Mouse (Mus musculus): ENCODE measurements around the gene Col5a1. TPM values are rescaled to one million over a fixed set of nuclear protein-coding genes. Genes with fewer than 3 reads are reported as not detected.

The Col5a1 gene
- polyA plus RNA-seq, 1 experiment from 2014 or later = 5.3 TPM

DNA sequence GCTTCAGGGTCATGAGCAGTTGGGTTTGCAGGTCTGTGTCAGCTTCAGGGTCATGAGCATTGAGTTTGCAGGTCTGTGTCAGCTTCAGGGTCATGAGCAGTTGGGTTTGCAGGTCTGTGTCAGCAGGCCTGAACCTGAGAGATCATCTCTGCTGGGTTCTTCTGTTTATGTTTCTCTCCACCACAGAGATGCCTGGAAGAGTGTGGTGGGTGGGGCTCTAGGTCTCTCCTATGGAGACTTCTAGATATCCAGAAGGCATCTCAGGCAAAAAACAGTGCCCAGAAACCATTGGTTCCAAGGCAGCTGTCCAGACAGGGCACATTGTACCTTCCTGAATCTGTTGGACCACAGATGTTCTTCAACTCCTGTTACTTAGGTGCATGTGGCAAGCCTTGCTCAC, 96.9 kb downstream of the Col5a1 start:
- no peaks in the 10 kb centered on the region for H3K4me1 ChIP-seq (ENCODE audit: control insufficient read depth, insufficient read depth, low read length)
- no peak overlapping the region for H3K27ac ChIP-seq (ENCODE audit: low read depth, low read length)
- H3K4me2 ChIP-seq (ENCODE audit: low read length) = no peak overlapping the region
- DNase-seq (ENCODE audit: low spot score) = no peak
- H3K36me3 ChIP-seq (ENCODE audit: control insufficient read depth, insufficient read depth, low read length) = no peaks in the 10 kb centered on the region
- H3K9me3 ChIP-seq (replicated peaks; ENCODE audit: control insufficient read depth, low read length) = no peaks in the 10 kb centered on the region
- ATAC-seq = no peak
- H3K9ac ChIP-seq (ENCODE audit: low read length) = no peak overlapping the region
- no peaks in the 10 kb centered on the region for H3K27me3 ChIP-seq (replicated peaks; ENCODE audit: control insufficient read depth, insufficient read depth, low read length)
- no peak overlapping the region for H3K4me3 ChIP-seq (ENCODE audit: low read depth, low read length)

GRCm38 (mm10) chr2:27983884-27984283, 97.7 kb downstream of the Col5a1 start:
- ATAC-seq (no peak), DNase-seq (ENCODE audit: low spot score) (peak; percentile 43)
- no peaks in the 10 kb centered on the region for H3K4me1 ChIP-seq (ENCODE audit: control insufficient read depth, insufficient read depth, low read length)
- H3K9ac ChIP-seq (ENCODE audit: low read length) = no peak overlapping the region
- no peak overlapping the region for H3K4me3 ChIP-seq (ENCODE audit: low read depth, low read length)
- H3K27me3 ChIP-seq (replicated peaks; ENCODE audit: control insufficient read depth, insufficient read depth, low read length) = no peaks in the 10 kb centered on the region
- no peak overlapping the region for H3K4me2 ChIP-seq (ENCODE audit: low read length)
- H3K27ac ChIP-seq (ENCODE audit: low read depth, low read length) = no peak overlapping the region
- no peaks in the 10 kb centered on the region for H3K9me3 ChIP-seq (replicated peaks; ENCODE audit: control insufficient read depth, low read length)
- WGBS = 54% methylated on average over 3 of the region's 3 CpGs
- no peaks in the 10 kb centered on the region for H3K36me3 ChIP-seq (ENCODE audit: control insufficient read depth, insufficient read depth, low read length)

DNA sequence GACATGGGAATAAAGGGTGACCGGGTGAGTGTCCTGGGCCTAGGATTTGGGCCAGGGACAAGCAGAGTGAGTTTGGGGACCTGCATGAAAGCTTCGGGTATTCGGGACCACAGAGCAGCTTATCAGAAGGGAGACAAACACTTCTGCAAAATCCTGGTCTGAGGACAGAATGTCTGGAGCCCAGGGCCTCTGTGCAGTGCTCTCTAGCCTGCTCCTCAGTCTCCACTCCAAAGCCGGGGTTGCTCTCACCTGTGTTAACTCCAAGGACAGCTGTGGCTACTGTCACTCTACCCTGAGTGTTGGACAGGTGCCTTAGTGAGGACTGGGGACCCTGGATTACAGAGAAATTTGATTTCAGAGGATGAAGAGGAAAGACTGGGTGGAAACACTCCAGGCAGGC, 100.5 kb downstream of the Col5a1 start:
- H3K36me3 ChIP-seq (ENCODE audit: control insufficient read depth, insufficient read depth, low read length) = no peaks in the 10 kb centered on the region
- no peaks in the 10 kb centered on the region for H3K4me1 ChIP-seq (ENCODE audit: control insufficient read depth, insufficient read depth, low read length)
- WGBS = 97% methylated on average over 4 of the region's 4 CpGs
- no peak for ATAC-seq
- H3K9me3 ChIP-seq (replicated peaks; ENCODE audit: control insufficient read depth, low read length) = no peaks in the 10 kb centered on the region
- no peaks in the 10 kb centered on the region for H3K27me3 ChIP-seq (replicated peaks; ENCODE audit: control insufficient read depth, insufficient read depth, low read length)
- no peak for DNase-seq (ENCODE audit: low spot score)
- no peak overlapping the region for H3K4me2 ChIP-seq (ENCODE audit: low read length)
- H3K4me3 ChIP-seq (ENCODE audit: low read depth, low read length) = no peak overlapping the region
- H3K27ac ChIP-seq (ENCODE audit: low read depth, low read length) = no peak overlapping the region
- H3K9ac ChIP-seq (ENCODE audit: low read length) = no peak overlapping the region

DNA sequence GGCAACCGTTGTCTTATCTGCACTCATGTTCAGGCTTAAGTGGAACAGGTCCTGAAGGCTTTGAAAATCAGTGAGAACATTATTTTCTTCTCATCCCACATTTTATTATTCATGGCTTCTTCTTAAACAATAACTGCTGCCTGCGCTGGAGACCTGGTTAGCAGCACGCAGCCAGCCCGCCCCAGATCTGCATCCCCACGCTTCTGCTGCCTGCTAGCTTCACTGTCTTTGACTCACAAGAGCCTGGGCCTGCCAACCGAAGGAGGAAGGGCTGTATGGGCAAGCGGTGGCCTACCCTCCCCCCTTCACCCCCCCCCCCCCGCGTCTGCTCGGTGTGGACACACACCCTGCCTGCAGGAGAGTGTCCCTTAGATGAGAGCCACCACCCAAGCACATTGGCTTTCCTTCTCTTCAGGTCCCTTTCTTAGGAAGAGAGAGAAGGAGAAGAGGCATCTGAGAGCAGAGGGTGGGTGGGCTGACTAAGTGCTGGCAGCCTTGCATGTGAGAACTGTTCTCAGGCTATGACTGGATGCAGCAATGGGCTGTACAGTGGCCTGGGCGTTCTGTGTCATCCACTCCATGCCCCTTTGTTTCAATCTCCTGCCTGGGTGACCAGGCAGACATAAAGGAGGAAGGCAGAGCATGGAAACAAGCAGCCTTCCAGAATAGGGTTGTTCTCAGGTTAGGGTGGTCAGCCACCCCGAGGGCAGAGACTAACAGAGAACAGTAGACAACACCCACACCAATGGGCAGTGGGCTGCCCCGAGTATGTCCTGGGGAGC, 104.4 kb downstream of the Col5a1 start:
- no peak for ATAC-seq
- no peak overlapping the region for H3K27ac ChIP-seq (ENCODE audit: low read depth, low read length)
- no peaks in the 10 kb centered on the region for H3K27me3 ChIP-seq (replicated peaks; ENCODE audit: control insufficient read depth, insufficient read depth, low read length)
- DNase-seq (ENCODE audit: low spot score) = no peak
- H3K4me3 ChIP-seq (ENCODE audit: low read depth, low read length) = no peak overlapping the region
- 66% methylated on average over 13 of the region's 13 CpGs for WGBS
- H3K36me3 ChIP-seq (ENCODE audit: control insufficient read depth, insufficient read depth, low read length) = no peaks in the 10 kb centered on the region
- H3K4me1 ChIP-seq (ENCODE audit: control insufficient read depth, insufficient read depth, low read length) = no peaks in the 10 kb centered on the region
- H3K4me2 ChIP-seq (ENCODE audit: low read length) = no peak overlapping the region
- H3K9ac ChIP-seq (ENCODE audit: low read length) = no peak overlapping the region
- no peaks in the 10 kb centered on the region for H3K9me3 ChIP-seq (replicated peaks; ENCODE audit: control insufficient read depth, low read length)

DNA sequence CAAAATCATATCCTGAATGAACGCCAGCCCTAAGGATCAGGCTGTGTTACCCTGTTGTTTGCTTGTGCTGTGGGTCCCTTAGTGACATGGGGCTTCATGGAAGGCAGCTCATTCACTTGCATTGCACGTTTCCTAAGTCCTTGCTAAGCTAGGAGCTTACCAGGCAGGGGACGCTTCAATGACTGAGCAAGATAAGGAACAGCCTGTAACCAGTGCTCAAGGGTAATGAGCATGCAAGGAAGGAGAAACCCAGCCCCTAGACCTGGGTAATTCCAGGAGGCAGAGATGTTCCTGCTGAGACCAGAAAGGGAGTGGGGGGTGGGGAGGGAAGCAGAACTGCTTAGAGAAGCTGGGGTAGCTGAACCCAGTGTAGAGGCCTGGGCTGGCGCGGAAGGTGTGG, 107.2 kb downstream of the Col5a1 start:
- no peak for ATAC-seq
- no peak overlapping the region for H3K27ac ChIP-seq (ENCODE audit: low read depth, low read length)
- no peak overlapping the region for H3K4me3 ChIP-seq (ENCODE audit: low read depth, low read length)
- no peaks in the 10 kb centered on the region for H3K36me3 ChIP-seq (ENCODE audit: control insufficient read depth, insufficient read depth, low read length)
- no peak for DNase-seq (ENCODE audit: low spot score)
- 55% methylated on average over 5 of the region's 5 CpGs for WGBS
- H3K27me3 ChIP-seq (replicated peaks; ENCODE audit: control insufficient read depth, insufficient read depth, low read length) = no peaks in the 10 kb centered on the region
- no peak overlapping the region for H3K9ac ChIP-seq (ENCODE audit: low read length)
- H3K4me2 ChIP-seq (ENCODE audit: low read length) = no peak overlapping the region
- H3K4me1 ChIP-seq (ENCODE audit: control insufficient read depth, insufficient read depth, low read length) = no peaks in the 10 kb centered on the region
- no peaks in the 10 kb centered on the region for H3K9me3 ChIP-seq (replicated peaks; ENCODE audit: control insufficient read depth, low read length)

- Histone ChIP-seq H3K4me1 (ENCODE audit: control insufficient read depth, insufficient read depth, low read length) (peaks cover 5% of the 10 kb centered on the region; the same call in 1 of the 2 replicates), H3K27me3 (replicated peaks; ENCODE audit: control insufficient read depth, insufficient read depth, low read length) (no peaks in the 10 kb centered on the region), H3K4me2 (ENCODE audit: low read length) (no peak overlapping the region), H3K27ac (ENCODE audit: low read depth, low read length) (no peak overlapping the region), H3K4me3 (ENCODE audit: low read depth, low read length) (no peak overlapping the region), H3K9me3 (replicated peaks; ENCODE audit: control insufficient read depth, low read length) (no peaks in the 10 kb centered on the region), H3K36me3 (ENCODE audit: control insufficient read depth, insufficient read depth, low read length) (no peaks in the 10 kb centered on the region), H3K9ac (ENCODE audit: low read length) (no peak overlapping the region)
- ATAC-seq = no peak
- DNase-seq (ENCODE audit: low spot score) = no peak
- WGBS = 88% methylated on average over 9 of the region's 9 CpGs
Measured at GRCm38 (mm10) chr2:27999996-28000583, 113.9 kb downstream of the Col5a1 start.

GRCm38 (mm10) chr2:28000660-28001059, 114.4 kb downstream of the Col5a1 start:
- 86% methylated on average over 3 of the region's 3 CpGs for WGBS
- Histone ChIP-seq H3K36me3 (ENCODE audit: control insufficient read depth, insufficient read depth, low read length) (no peaks in the 10 kb centered on the region), H3K4me1 (ENCODE audit: control insufficient read depth, insufficient read depth, low read length) (peaks cover 5% of the 10 kb centered on the region; the same call in 1 of the 2 replicates), H3K9me3 (replicated peaks; ENCODE audit: control insufficient read depth, low read length) (no peaks in the 10 kb centered on the region), H3K4me2 (ENCODE audit: low read length) (no peak overlapping the region), H3K9ac (ENCODE audit: low read length) (no peak overlapping the region), H3K27ac (ENCODE audit: low read depth, low read length) (peak overlapping the region; percentile 59; the same call in 1 of the 2 replicates), H3K27me3 (replicated peaks; ENCODE audit: control insufficient read depth, insufficient read depth, low read length) (no peaks in the 10 kb centered on the region), H3K4me3 (ENCODE audit: low read depth, low read length) (no peak overlapping the region)
- ATAC-seq (no peak), DNase-seq (ENCODE audit: low spot score) (no peak)

DNA sequence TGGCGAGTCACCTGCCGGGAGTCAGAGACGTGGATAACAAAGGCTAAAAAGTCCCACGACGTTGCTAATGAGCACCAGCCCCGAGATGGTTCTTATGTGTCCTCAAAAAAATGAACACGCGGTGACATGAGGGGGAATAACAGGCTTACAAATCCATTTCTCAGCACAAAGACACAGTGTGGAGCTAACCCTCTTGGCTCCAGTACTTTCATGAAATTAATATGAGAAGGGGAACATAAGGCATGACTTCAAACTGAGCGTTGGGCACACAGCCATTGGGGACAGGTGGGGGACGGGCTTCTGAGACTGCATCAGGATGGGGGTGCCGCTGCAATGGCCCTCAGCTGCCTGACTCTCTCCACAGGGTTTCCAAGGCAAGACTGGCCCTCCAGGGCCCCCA, 115.0 kb downstream of the Col5a1 start:
- no peak overlapping the region for H3K4me2 ChIP-seq (ENCODE audit: low read length)

DNA sequence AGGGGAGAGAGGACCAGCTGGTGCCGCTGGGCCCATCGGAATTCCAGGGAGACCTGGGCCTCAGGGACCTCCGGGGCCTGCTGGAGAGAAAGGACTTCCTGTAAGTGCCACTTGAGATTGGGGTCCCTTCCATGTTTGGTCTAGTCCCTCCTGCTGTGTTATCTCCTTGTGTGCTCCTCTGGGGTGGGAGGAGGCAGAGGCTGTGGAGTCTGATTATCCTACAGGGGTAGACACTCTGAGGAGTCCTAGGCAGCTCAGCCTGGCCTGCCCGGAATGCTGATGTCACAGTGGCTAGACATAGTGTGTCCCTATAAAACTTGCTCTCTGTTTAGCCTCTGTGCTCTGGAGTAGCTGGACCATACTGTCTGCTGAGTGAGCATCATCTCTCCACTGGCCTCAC, 119.0 kb downstream of the Col5a1 start:
- WGBS = 92% methylated on average over 4 of the region's 4 CpGs
- Histone ChIP-seq H3K9me3 (replicated peaks; ENCODE audit: control insufficient read depth, low read length) (no peaks in the 10 kb centered on the region), H3K4me1 (ENCODE audit: control insufficient read depth, insufficient read depth, low read length) (peaks cover 9% of the 10 kb centered on the region; the same call in 1 of the 2 replicates), H3K36me3 (ENCODE audit: control insufficient read depth, insufficient read depth, low read length) (no peaks in the 10 kb centered on the region), H3K9ac (ENCODE audit: low read length) (no peak overlapping the region), H3K4me2 (ENCODE audit: low read length) (no peak overlapping the region), H3K27ac (ENCODE audit: low read depth, low read length) (no peak overlapping the region), H3K27me3 (replicated peaks; ENCODE audit: control insufficient read depth, insufficient read depth, low read length) (no peaks in the 10 kb centered on the region), H3K4me3 (ENCODE audit: low read depth, low read length) (no peak overlapping the region)
- DNase-seq (ENCODE audit: low spot score) = no peak
- no peak for ATAC-seq

More for the DNA sequence above, 115.0 kb downstream of the Col5a1 start:
- Histone ChIP-seq H3K4me3 (ENCODE audit: low read depth, low read length) (no peak overlapping the region), H3K27me3 (replicated peaks; ENCODE audit: control insufficient read depth, insufficient read depth, low read length) (no peaks in the 10 kb centered on the region), H3K27ac (ENCODE audit: low read depth, low read length) (peak overlapping the region; percentile 59; the same call in 1 of the 2 replicates), H3K36me3 (ENCODE audit: control insufficient read depth, insufficient read depth, low read length) (no peaks in the 10 kb centered on the region), H3K4me1 (ENCODE audit: control insufficient read depth, insufficient read depth, low read length) (peaks cover 5% of the 10 kb centered on the region; the same call in 1 of the 2 replicates), H3K9me3 (replicated peaks; ENCODE audit: control insufficient read depth, low read length) (no peaks in the 10 kb centered on the region), H3K9ac (ENCODE audit: low read length) (no peak overlapping the region)
- ATAC-seq (peak; percentile 63), DNase-seq (ENCODE audit: low spot score) (peak; percentile 65)
- 74% methylated on average over 11 of the region's 11 CpGs for WGBS

All from forebrain, embryonic 14.5 days (tissue).